Mouse (Mus musculus) liver, embryonic 13.5 days (tissue): ENCODE data around the gene Fndc7. TPM values are rescaled to one million over a fixed set of nuclear protein-coding genes. Genes with fewer than 3 reads are reported as not detected.

ENCODE experiments used
- ATAC-seq: fragments of 200-750 bp; cut with Nextera tagmentation; 2 replicates; pipeline ENCODE4 v1.8.0; 2017; ENCODE audit warnings: low read depth, mild to moderate bottlenecking, moderate number of reproducible peaks, moderate library complexity
- DNase-seq: peaks from one replicate; pipeline ENCODE4 v3.0.0; 2022
- H3K27ac ChIP-seq: fragments of 300-500 bp; sonication (generic); 2 replicates; pipeline ENCODE4 v1.5.1; 2015; ENCODE audit warnings: moderate library complexity, mild to moderate bottlenecking, inconsistent platforms
- H3K27me3 ChIP-seq: fragments of 300-500 bp; sonication (generic); 2 replicates; pipeline ENCODE4 v1.6.1; 2015; ENCODE audit warnings: mild to moderate bottlenecking, inconsistent platforms
- H3K36me3 ChIP-seq: fragments of 300-500 bp; sonication (generic); 2 replicates; pipeline ENCODE4 v1.6.1; 2015; ENCODE audit warnings: mild to moderate bottlenecking, inconsistent platforms
- H3K4me1 ChIP-seq: fragments of 300-500 bp; sonication (generic); replicated peaks from 2 replicates; pipeline ENCODE4 v1.6.1; 2015; ENCODE audit warnings: inconsistent platforms
- H3K4me2 ChIP-seq: fragments of 300-500 bp; sonication (generic); 2 replicates; pipeline ENCODE4 v1.6.1; 2015; ENCODE audit warnings: inconsistent platforms, mild to moderate bottlenecking, moderate library complexity
- H3K4me3 ChIP-seq: fragments of 300-500 bp; sonication (generic); replicated peaks from 2 replicates; pipeline ENCODE4 v1.5.1; 2015; ENCODE audit warnings: mild to moderate bottlenecking, inconsistent platforms
- H3K9ac ChIP-seq: fragments of 300-500 bp; sonication (generic); 2 replicates; pipeline ENCODE4 v1.6.1; 2015; ENCODE audit warnings: mild to moderate bottlenecking, inconsistent platforms
- H3K9me3 ChIP-seq: fragments of 300-500 bp; sonication (generic); replicated peaks from 2 replicates; pipeline ENCODE4 v1.6.1; 2016; ENCODE audit warnings: inconsistent platforms
- WGBS: fragments of 180-500 bp; shearing (Covaris S2); methylation state at CpG from one replicate; pipeline ENCODE4 v1.1.7; 2015; ENCODE audit not compliant: insufficient replicate concordance; 5-methylcytosine and 5-hydroxymethylcytosine counted together
- polyA plus RNA-seq: library from polyadenylated mRNA; unstranded; fragments of >200 nt; fragmentation: Nextera tagmentation; extraction: Ambion mirVana; gene quantifications from 2 replicates; pipeline ENCODE4 v1.2.1, GENCODE M21; 2015

The Fndc7 gene
- polyA plus RNA-seq, 1 experiment from 2014 or later, result 0.05 TPM

DNA sequence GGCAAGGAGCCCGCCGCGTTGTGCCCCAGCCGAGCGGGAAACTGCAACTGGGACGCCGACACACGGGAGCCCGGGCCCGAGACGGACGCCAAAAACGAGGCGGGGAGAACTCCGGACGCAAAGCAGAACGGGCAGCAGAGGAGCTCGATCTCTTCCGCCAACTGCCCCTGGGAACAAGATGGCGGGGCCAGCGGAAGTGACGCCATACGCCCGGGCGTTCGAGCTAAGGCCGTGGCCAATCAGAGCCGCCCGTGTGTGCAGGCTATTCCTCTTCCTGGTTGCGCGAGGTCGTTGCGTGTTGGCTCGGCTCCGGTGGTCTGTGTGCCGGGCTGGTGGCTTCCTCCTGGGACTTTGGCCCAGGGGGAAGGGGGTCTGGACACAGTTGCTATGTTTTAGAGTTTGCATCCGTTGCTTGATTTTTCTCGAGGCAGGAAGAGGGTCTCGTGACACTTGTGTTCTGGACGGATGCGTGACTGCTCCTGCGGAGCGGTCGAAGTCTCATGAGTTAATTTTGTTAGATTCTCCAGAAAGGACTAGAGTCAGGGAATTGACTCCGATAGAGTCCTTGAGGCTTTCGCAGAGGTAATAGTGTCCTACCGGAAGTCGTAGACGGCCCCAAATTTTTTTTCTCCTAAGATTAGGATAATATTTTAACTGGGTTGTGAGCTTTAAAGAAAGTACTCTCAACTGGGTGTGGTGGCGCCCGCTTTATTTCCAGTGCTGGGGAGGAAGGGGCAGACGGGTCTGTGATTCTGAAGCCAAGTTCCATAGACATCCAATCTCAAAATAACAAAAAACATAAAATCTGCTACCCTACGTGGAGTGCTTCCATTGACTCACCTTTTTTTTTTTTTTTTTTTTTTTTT, 22.0 kb upstream of the Fndc7 start, which contains the start of gene Prpf38b:
Gene Prpf38b (minus strand): TSS at position 180 of the 866 bp plus-strand sequence.
- Histone ChIP-seq H3K4me2 (peak within 1 kb of the TSS; percentile 86), H3K9me3 (no peaks in the 10 kb centered on the region), H3K27ac (peak within 1 kb of the TSS; percentile 97), H3K9ac (peak within 1 kb of the TSS; percentile 91), H3K4me3 (peak within 1 kb of the TSS; percentile 77), H3K36me3 (peaks cover 18% of the 10 kb centered on the region), H3K4me1 (peaks cover 38% of the 10 kb centered on the region), H3K27me3 (no peaks in the 10 kb centered on the region)
- 1% methylated on average over 53 of the region's 53 CpGs for WGBS
- DNase-seq (peak; percentile 92), ATAC-seq (peak; percentile 97)

DNA sequence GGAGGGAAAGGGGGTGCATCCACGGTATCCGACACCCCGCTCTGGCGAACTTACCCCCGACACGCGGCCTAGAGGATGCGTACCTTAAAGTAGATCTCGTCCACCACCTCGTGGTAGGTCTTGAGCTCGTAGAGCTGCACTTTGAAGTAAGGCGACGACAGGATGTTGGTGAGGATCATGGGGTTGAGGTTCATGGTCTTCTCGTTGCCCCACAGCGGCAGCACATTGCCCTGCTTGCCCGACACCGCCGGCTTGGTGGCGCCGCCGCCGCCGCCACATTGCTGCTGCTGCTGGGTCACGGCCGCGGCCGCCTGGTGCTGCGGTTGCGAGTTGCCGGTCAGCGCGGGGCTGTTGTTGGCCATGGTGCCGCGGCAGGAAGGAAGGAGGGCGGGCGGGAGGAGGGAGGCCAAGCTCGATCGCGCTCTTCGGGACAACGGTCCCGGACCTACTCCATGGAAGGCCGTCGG, 21.3 kb upstream of the Fndc7 start:
- peak overlapping the region; percentile 77 for H3K4me3 ChIP-seq
- peak; percentile 47 for DNase-seq
- peaks cover 34% of the 10 kb centered on the region for H3K4me1 ChIP-seq
- WGBS, result under 1% methylated on average over 41 of the region's 44 CpGs
- H3K9ac ChIP-seq, result peak overlapping the region; percentile 91
- peaks cover 24% of the 10 kb centered on the region for H3K36me3 ChIP-seq
- ATAC-seq, result peak; percentile 86
- H3K4me2 ChIP-seq, result peak overlapping the region; percentile 86
- H3K27me3 ChIP-seq, result no peaks in the 10 kb centered on the region
- H3K9me3 ChIP-seq, result no peaks in the 10 kb centered on the region
- peak overlapping the region; percentile 97 for H3K27ac ChIP-seq

DNA sequence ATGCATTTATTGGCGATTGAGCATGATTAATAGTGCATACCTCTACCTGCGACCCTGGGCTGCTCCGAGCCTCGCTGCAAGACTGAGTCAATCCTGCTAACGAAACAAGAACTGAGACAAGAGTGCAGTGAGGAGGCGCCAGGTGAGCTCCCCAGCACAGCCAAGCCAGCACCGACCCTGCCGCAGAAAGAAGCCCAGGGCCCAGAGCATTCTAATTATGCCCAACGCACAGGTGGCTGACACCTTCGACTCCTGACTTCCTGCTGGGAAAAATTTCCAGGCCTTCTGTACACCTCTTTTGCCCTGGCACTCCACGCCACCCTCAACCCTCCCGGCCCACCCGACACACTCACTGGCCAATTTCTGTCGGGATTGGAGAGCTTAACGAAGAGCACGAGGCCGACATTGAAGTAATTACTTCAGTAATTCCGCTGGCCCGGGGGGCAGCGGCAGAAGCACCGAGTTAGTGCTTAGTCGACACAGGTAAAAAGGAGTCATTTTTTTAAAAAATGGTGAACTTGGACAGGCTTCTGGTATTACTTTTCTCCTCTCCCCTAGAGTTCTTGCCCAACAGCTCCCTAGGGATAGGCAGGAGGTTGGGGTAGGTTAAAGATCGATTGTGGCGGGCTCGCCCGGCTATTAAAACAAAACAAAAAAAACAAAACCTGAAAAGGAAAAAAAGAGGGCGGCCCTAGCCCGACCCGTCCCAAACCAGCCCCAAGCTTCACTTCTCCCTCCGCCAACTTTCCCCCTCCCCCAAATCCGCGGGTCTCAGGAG, 20.7 kb upstream of the Fndc7 start:
- ATAC-seq (no peak), DNase-seq (no peak)
- under 1% methylated on average over 32 of the region's 32 CpGs for WGBS
- Histone ChIP-seq H3K9me3 (no peaks in the 10 kb centered on the region), H3K27ac (peak overlapping the region; percentile 97), H3K9ac (peak overlapping the region; percentile 91), H3K27me3 (no peaks in the 10 kb centered on the region), H3K36me3 (peaks cover 29% of the 10 kb centered on the region), H3K4me2 (peak overlapping the region; percentile 86), H3K4me3 (peak overlapping the region; percentile 77), H3K4me1 (peaks cover 33% of the 10 kb centered on the region)

DNA sequence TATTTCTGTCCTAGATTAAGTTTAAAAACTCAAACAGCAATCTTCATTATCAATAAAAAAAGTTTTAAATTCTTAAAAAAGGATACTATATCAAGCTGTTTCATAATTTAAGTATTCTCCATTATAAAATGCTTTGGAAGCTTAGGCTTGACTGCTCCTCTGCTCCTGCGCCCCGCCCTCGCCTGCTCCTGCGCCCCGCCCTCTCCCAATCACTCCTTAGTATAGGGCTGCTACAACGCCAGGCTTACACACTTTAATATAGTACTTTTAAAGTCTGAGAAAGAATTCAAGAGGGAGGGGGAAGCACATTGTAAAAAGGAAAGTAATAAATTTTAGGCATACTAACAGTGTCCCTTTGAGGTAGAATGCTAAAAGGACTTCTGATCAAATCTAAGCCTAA, 13.1 kb upstream of the Fndc7 start:
- WGBS, result 65% methylated on average over 6 of the region's 6 CpGs
- no peak overlapping the region for H3K9ac ChIP-seq
- peaks cover 11% of the 10 kb centered on the region for H3K4me1 ChIP-seq
- H3K27me3 ChIP-seq, result no peaks in the 10 kb centered on the region
- no peak overlapping the region for H3K4me3 ChIP-seq
- ATAC-seq, result peak; percentile 74
- H3K4me2 ChIP-seq, result no peak overlapping the region
- no peak overlapping the region for H3K27ac ChIP-seq
- no peak for DNase-seq
- H3K9me3 ChIP-seq, result no peaks in the 10 kb centered on the region
- H3K36me3 ChIP-seq, result peaks cover 62% of the 10 kb centered on the region

DNA sequence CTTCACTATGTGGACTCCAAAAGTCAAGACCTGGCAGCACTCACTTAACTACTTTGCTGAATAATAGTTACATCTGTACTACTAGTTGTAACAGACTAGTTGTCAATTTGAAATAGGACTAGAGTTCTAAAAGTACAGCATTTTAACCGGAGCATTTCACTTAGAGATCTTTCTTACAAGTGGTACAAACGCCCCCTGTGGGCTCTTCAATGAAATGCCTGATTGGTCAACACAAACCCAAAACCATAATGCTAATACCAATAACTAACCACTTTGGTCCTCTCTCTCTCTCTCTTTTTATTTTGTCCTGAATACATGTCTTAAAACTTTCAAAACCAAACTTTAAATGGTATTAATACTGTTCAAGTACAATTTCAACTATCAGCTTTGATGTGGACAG, 12.2 kb upstream of the Fndc7 start:
- no peak for DNase-seq

DNA sequence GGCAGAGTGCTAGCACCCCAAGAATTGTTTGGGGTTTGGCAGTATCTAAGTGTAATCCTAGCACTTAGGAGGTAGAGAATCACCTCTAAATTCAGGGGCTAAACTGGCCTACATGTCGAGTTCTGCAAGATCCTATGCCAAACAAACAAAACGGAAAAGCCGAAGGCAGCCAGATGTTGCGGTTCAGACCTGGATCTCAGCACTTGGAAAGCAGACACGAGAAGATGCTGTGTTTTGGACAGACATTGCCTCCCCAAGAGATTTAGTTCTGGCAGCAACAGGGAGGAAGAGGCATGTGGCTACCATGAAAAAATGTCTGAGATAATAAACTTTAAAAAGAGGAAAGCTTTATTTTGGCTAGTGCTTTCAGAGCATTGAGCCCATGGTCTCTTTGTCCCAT, 10.9 kb upstream of the Fndc7 start:
- no peak for ATAC-seq
- no peak for DNase-seq
- H3K4me2 ChIP-seq, result no peak overlapping the region
- no peaks in the 10 kb centered on the region for H3K9me3 ChIP-seq
- H3K27me3 ChIP-seq, result no peaks in the 10 kb centered on the region
- no peak overlapping the region for H3K9ac ChIP-seq
- peaks cover 6% of the 10 kb centered on the region for H3K4me1 ChIP-seq
- no peak overlapping the region for H3K4me3 ChIP-seq
- peaks cover 41% of the 10 kb centered on the region for H3K36me3 ChIP-seq
- 78% methylated on average over 5 of the region's 5 CpGs for WGBS
- H3K27ac ChIP-seq, result no peak overlapping the region

More for the DNA sequence above, 12.2 kb upstream of the Fndc7 start:
- no peak overlapping the region for H3K9ac ChIP-seq
- no peak overlapping the region for H3K4me2 ChIP-seq
- H3K27me3 ChIP-seq, result no peaks in the 10 kb centered on the region
- H3K4me1 ChIP-seq, result peaks cover 7% of the 10 kb centered on the region
- no peak overlapping the region for H3K27ac ChIP-seq
- ATAC-seq, result no peak
- no peaks in the 10 kb centered on the region for H3K9me3 ChIP-seq
- peaks cover 53% of the 10 kb centered on the region for H3K36me3 ChIP-seq
- 48% methylated on average over 2 of the region's 2 CpGs for WGBS
- H3K4me3 ChIP-seq, result no peak overlapping the region

DNA sequence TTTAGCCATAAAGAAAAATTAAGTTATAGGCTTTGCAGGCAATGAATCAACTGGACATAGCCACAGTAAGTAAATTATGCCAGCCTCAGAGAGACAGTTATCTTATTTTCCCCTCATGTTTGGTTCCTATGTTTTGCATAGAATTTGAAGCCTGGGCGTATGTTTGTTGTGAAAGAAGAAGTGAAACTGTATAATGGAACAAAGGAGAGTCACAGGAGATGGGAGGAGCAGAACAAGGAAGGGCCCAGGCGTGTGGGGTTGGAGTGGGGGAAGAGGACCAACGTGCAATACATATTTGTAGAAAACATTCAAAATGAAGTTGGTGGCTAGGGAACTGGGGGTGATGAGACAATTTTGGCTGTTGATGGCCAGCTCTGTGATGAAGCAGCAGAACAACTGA, 10.3 kb upstream of the Fndc7 start:
- Histone ChIP-seq H3K9me3 (no peaks in the 10 kb centered on the region), H3K27me3 (no peaks in the 10 kb centered on the region), H3K27ac (no peak overlapping the region), H3K4me3 (no peak overlapping the region), H3K9ac (no peak overlapping the region), H3K4me2 (no peak overlapping the region), H3K36me3 (peaks cover 36% of the 10 kb centered on the region), H3K4me1 (peaks cover 6% of the 10 kb centered on the region)
- DNase-seq (no peak), ATAC-seq (no peak)
- 59% methylated on average over 3 of the region's 3 CpGs for WGBS

DNA sequence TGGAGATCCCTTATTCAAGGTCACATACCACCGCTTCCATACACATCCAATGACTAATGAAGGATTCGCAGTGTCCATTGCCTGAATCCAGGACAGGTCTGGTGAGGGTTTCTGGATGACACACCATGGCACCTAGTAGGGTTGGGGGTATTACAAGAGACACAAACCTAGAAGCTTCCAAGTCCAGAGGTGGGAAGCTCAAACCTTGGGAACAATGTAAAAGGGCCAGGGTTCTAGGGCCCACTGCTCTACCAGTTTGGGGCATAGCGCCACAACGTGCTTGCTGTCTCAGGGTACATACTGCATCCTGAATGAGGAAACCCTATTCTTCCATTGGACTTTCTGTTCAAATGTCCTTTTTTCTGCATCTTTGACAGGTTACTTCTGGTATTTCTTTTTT, 8.8 kb upstream of the Fndc7 start:
- Histone ChIP-seq H3K9ac (no peak overlapping the region), H3K4me3 (no peak overlapping the region), H3K4me1 (peaks cover 1% of the 10 kb centered on the region), H3K27ac (no peak overlapping the region), H3K27me3 (no peaks in the 10 kb centered on the region), H3K9me3 (no peaks in the 10 kb centered on the region), H3K36me3 (peaks cover 21% of the 10 kb centered on the region), H3K4me2 (no peak overlapping the region)
- ATAC-seq (no peak), DNase-seq (no peak)
- 83% methylated on average over 4 of the region's 4 CpGs for WGBS

DNA sequence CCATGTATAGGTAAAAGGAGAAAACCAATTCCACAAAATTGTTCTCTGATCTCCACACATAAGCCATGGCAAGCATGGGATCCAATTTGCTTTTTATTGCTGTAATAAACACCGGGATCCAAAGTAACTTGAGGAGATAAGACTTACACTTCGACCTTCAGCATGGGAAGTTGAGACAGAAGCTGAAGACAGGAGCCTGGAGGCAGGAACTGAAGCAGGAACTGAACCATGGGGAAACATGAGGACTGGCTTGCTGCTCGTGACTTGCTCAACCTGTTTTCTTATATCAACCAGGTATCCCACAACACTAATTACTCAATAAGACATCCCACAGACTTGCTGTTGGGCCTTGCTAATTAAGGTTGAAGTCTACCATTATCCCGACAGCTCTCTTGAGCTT, 3.1 kb upstream of the Fndc7 start:
- DNase-seq (no peak), ATAC-seq (no peak)
- Histone ChIP-seq H3K36me3 (no peaks in the 10 kb centered on the region), H3K27ac (no peak overlapping the region), H3K4me2 (no peak overlapping the region), H3K27me3 (no peaks in the 10 kb centered on the region), H3K4me1 (no peaks in the 10 kb centered on the region), H3K9ac (no peak overlapping the region), H3K9me3 (no peaks in the 10 kb centered on the region), H3K4me3 (no peak overlapping the region)
- 46% methylated on average over 4 of the region's 4 CpGs for WGBS

DNA sequence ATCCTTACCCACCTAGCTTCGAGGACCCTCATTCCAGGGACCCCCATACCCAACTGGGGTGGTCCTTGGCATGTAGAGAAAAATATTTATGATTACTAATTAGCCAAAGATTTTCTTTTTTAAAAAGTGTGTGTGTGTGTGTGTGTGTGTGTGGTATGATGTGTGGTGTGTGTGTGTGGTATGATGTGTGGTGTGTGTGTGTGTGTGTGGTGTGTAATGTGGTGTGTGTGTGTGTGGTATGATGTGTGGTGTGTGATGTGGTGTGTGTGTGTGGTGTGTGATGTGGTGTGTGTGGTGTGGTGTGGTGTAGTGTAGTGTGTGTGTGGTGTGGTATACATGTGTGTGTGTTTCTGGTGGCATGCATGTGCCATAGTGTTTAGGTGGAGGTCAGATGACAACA, 2.3 kb upstream of the Fndc7 start:
- Histone ChIP-seq H3K27ac (no peak overlapping the region), H3K4me1 (no peaks in the 10 kb centered on the region), H3K9me3 (no peaks in the 10 kb centered on the region), H3K4me3 (no peak overlapping the region), H3K4me2 (no peak overlapping the region), H3K27me3 (no peaks in the 10 kb centered on the region), H3K9ac (no peak overlapping the region), H3K36me3 (no peaks in the 10 kb centered on the region)
- 38% methylated on average over 1 of the region's 1 CpGs for WGBS
- no peak for DNase-seq
- ATAC-seq, result no peak

DNA sequence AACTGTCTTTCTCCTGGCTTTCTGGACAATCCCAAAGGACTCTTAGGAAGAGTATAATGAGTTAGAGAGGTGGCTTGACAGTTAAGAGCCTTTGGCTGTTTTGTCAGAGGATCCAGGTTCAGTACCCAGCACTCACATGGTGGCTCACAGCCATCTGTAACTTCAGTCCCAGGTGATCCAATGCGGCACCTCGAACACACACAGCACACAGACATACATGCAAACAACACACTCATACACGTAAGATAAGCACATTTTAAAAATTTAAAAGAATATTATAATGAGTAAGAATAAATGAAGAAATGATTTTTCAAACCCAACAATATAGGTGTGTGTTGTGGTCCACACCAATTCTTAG, 2.2 kb downstream of the Fndc7 start:
- WGBS, result 85% methylated on average over 3 of the region's 3 CpGs
- Histone ChIP-seq H3K4me2 (no peak overlapping the region), H3K9ac (no peak overlapping the region), H3K4me1 (peaks cover 29% of the 10 kb centered on the region), H3K36me3 (no peaks in the 10 kb centered on the region), H3K9me3 (no peaks in the 10 kb centered on the region), H3K27ac (no peak overlapping the region), H3K27me3 (no peaks in the 10 kb centered on the region), H3K4me3 (no peak overlapping the region)
- no peak for DNase-seq
- no peak for ATAC-seq
